7 mouse cellular contexts compared by ENCODE assay signal in genomic region chr17:25115664-25116432, GRCm38 (mm10). TPM values are rescaled to one million over a fixed set of nuclear protein-coding genes. Genes with fewer than 3 reads are reported as not detected.
A peak's percentile ranks its signal among the peaks of the same experiment; 100 is the strongest.
DNase-seq lines count a peak whose midpoint lies in the region; ATAC-seq lines count a peak whose summit lies in the region.

Gene Telo2 (minus strand): TSS chr17:25115967.

- peaks cover 29% of the 10 kb centered on the region for H3K4me1 ChIP-seq in embryonic facial prominence, embryonic 10.5 days
- H3K4me1 ChIP-seq in limb, embryonic 10.5 days = peaks cover 16% of the 10 kb centered on the region
- peaks cover 22% of the 10 kb centered on the region for H3K4me1 ChIP-seq in midbrain, embryonic 13.5 days (replicated peaks)

- H3K27me3 ChIP-seq in embryonic facial prominence, embryonic 10.5 days (replicated peaks; ENCODE audit: low read depth, poor library complexity, severe bottlenecking) = no peaks in the 10 kb centered on the region
- H3K27me3 ChIP-seq in limb, embryonic 10.5 days (ENCODE audit: low read depth, poor library complexity, severe bottlenecking) = no peaks in the 10 kb centered on the region
- peaks cover 6% of the 10 kb centered on the region; the same call in 1 of the 2 replicates for H3K27me3 ChIP-seq in midbrain, embryonic 13.5 days

- peak; percentile 96 for DNase-seq in adrenal gland, postnatal 10 days
- DNase-seq in embryonic facial prominence, embryonic 10.5 days (ENCODE audit: low spot score) = peak; percentile 92
- DNase-seq in kidney, adult 11 months = peak; percentile 89
- DNase-seq in limb, embryonic 10.5 days (ENCODE audit: low spot score) = peak; percentile 91
- DNase-seq in spleen, adult 12 weeks (ENCODE audit: low spot score) = peak; percentile 91

- H3K4me3 ChIP-seq in embryonic facial prominence, embryonic 10.5 days = peak within 1 kb of the TSS; percentile 68
- H3K4me3 ChIP-seq in limb, embryonic 10.5 days = peak within 1 kb of the TSS; percentile 66
- peak within 1 kb of the TSS; percentile 59 for H3K4me3 ChIP-seq in midbrain, embryonic 13.5 days (replicated peaks)

- 5% methylated on average over 40 of the region's 40 CpGs for WGBS in embryonic facial prominence, embryonic 10.5 days
- WGBS in limb, embryonic 10.5 days = 7% methylated on average over 40 of the region's 40 CpGs
- 5% methylated on average over 40 of the region's 40 CpGs for WGBS in midbrain, embryonic 13.5 days

- peaks cover 35% of the 10 kb centered on the region for H3K36me3 ChIP-seq in embryonic facial prominence, embryonic 10.5 days (replicated peaks)
- H3K36me3 ChIP-seq in limb, embryonic 10.5 days = peaks cover 35% of the 10 kb centered on the region
- peaks cover 28% of the 10 kb centered on the region for H3K36me3 ChIP-seq in midbrain, embryonic 13.5 days

- ATAC-seq in granulocyte monocyte progenitor cell, adult 5-6 weeks (replicated peaks; ENCODE audit: poor library complexity, severe bottlenecking) = peak; percentile 84
- peak; percentile 96 for ATAC-seq in midbrain, embryonic 13.5 days

- H3K4me2 ChIP-seq in midbrain, embryonic 13.5 days (replicated peaks) = peak within 1 kb of the TSS; percentile 91

- H3K27ac ChIP-seq in embryonic facial prominence, embryonic 10.5 days (replicated peaks) = peak within 1 kb of the TSS; percentile 96
- peak within 1 kb of the TSS; percentile 94 for H3K27ac ChIP-seq in limb, embryonic 10.5 days
- peak within 1 kb of the TSS; percentile 84 for H3K27ac ChIP-seq in midbrain, embryonic 13.5 days

- no peaks in the 10 kb centered on the region for H3K9me3 ChIP-seq in embryonic facial prominence, embryonic 10.5 days
- H3K9me3 ChIP-seq in limb, embryonic 10.5 days (replicated peaks) = no peaks in the 10 kb centered on the region
- no peaks in the 10 kb centered on the region for H3K9me3 ChIP-seq in midbrain, embryonic 13.5 days

- peak within 1 kb of the TSS; percentile 78 for H3K9ac ChIP-seq in midbrain, embryonic 13.5 days (replicated peaks)

RNA-seq across cellular contexts. Expression of gene Telo2, which starts in this region (rescaled TPM):
- 10 to 100 TPM; 17.6 to 30.4 TPM for total RNA-seq in adrenal gland, postnatal 10 days (2021)
- 54.0 and 55.5 TPM in 2 replicates for polyA plus RNA-seq in embryonic facial prominence, embryonic 10.5 days (2016; fragmentation: Nextera tagmentation; extraction: Ambion mirVana)
- total RNA-seq in granulocyte monocyte progenitor cell, adult 5-6 weeks (2014; fragmentation: Nextera tagmentation) = 49.8 and 55.9 TPM in 2 replicates
- total RNA-seq in granulocyte monocyte progenitor cell, adult 5-6 weeks (2017) = 21.8 and 37.3 TPM in 2 replicates
- polyA plus RNA-seq in limb, embryonic 10.5 days (2016; fragmentation: Nextera tagmentation; extraction: Ambion mirVana) = 60.6 and 60.7 TPM in 2 replicates
- polyA plus RNA-seq in midbrain, embryonic 13.5 days (2015; fragmentation: Nextera tagmentation; extraction: Ambion mirVana) = 45.3 and 48.0 TPM in 2 replicates

Comparison
In these comparisons a context has a peak if more than half of its experiments do, and no peak if none do; other contexts are left out.
1. Peak in every context shown above with its lines: DNase-seq, ATAC-seq, H3K4me3 ChIP-seq and H3K27ac ChIP-seq.